Mouse (Mus musculus) brown adipose tissue, adult 24 weeks (tissue): ENCODE measurements around the gene Tarsl2. TPM values are rescaled to one million over a fixed set of nuclear protein-coding genes. Genes with fewer than 3 reads are reported as not detected.
A peak's percentile ranks its signal among the peaks of the same experiment; 100 is the strongest.

Experiments used
- H3K27ac ChIP-seq: fragments of 200-500 bp; replicated peaks from 2 replicates; pipeline ENCODE4 v1.5.1; 2012; ENCODE audit warnings: low read depth, mild to moderate bottlenecking, low read length
- H3K4me1 ChIP-seq: fragments of 200-500 bp; 2 replicates; pipeline ENCODE4 v1.6.1; 2012; ENCODE audit warnings: low read length, mixed read lengths; ENCODE audit not compliant: control insufficient read depth, insufficient read depth, insufficient read length
- H3K4me3 ChIP-seq: fragments of 200-500 bp; 2 replicates; pipeline ENCODE4 v1.5.1; 2012; ENCODE audit warnings: low read depth, mild to moderate bottlenecking, low read length, moderate library complexity; ENCODE audit not compliant: insufficient read depth
- polyA plus RNA-seq: library from polyadenylated mRNA; stranded (reverse); fragments of >200 nt; gene quantifications from 2 replicates; pipeline ENCODE4 v1.2.4, GENCODE M21; 2012; ENCODE audit not compliant: missing spikeins, insufficient read depth, insufficient read length

The Tarsl2 gene
- polyA plus RNA-seq, 1 experiment: 20.7 TPM

DNA sequence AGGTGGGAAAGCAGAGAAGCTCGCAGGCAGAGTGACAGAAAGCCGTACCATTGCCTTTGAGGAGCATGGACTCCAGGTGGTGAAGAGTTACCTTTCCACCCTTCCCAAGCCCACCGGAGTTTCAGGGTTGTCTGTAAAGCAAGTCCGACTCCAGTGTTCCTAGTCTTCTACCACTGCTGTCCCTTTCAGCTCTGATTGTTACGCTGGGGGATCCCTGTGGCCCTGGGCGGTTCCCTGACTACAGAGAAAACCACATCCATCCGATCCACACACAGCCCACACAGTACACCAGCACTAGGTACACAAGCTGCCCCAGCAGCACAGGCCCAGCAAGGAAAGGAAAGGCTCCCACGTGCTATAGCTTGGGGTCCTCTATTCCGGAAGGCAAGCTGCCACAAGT lies 42.0 kb downstream of the Tarsl2 start:
- H3K4me1 ChIP-seq: no peaks in the 10 kb centered on the region
- no peak overlapping the region for H3K27ac ChIP-seq

DNA sequence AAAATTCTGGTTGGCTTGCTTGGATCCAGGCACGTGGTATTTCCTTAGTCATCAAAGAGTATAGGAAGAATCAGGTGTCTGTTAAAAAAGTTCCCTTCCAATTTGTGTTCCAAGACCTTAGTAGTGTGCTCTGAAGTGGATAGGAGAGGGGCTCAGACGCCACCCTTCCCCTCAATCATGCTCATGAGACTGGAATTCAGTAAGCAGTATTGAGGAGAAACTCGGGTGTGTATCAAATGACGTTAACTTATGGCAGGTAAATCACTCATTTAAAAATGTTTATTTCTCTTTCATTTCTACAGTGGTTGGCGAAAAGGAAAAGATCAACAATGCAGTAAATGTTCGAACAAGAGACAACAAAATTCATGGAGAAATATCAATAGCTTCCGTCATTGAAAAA lies 46.2 kb downstream of the Tarsl2 start, which contains the start of gene Tm2d3:
Gene Tm2d3, plus strand, starts transcription at position 301 of the 400 bp plus-strand sequence.
- Histone ChIP-seq H3K27ac (no peak within 1 kb of the TSS), H3K4me3 (no peak within 1 kb of the TSS), H3K4me1 (peaks cover 4% of the 10 kb centered on the region)

More for the DNA sequence above, 42.0 kb downstream of the Tarsl2 start:
- no peak overlapping the region for H3K4me3 ChIP-seq

DNA sequence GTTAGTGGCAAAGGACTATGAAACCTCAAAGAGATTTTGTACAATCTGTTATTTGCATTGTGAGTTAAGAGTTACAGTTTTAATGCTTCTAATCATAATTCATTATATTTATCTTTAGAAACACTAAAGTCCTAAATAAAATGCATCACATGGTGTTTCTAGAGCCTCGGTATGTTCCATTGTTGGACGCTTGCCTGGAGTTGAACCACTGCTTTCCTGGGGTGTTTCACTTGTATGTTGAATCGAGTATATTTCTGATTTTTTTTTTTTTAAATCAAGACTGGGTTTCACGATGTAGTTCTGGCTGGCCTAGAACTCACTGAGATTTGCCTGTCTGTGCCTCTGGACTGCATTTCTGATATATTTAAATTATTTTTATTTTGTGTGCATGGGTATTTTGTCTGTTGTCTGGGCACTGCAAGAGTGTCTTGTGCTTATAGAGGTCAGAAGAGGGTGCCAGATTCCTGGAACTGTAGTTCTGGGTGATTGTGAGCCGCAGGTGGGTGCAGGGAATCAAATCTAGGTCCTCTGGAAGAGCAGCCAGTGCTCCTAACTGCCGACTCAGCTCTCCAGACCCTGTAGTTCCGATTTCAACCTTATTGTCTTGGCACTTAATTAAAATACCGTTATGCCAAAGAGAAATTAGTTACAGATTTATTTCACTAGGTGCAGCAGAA lies 47.4 kb downstream of the Tarsl2 start:
- Histone ChIP-seq H3K4me3 (no peak overlapping the region), H3K4me1 (peaks cover 4% of the 10 kb centered on the region), H3K27ac (no peak overlapping the region)

DNA sequence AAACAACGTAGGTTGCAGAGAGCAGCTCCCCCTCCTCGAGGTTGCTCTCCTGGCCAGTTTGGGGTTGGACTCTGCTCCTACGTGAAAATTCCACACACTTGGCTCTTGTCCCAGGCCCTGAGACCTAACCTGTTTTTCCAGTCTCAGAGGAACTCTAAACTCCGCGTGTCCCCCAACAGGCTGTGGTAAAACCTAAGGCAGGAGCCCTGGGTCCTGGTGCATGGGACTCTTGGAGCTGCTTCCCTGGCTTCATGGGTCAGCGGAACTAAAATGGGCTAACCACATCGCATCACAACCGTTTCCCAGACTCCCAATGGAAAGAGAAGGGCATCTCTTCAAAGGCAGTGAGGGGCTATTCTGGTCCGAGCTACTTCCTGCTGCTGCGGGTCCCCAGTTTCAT lies 48.2 kb downstream of the Tarsl2 start:
- no peak overlapping the region for H3K27ac ChIP-seq
- H3K4me3 ChIP-seq: peak overlapping the region; percentile 99
- H3K4me1 ChIP-seq: peaks cover 4% of the 10 kb centered on the region

DNA sequence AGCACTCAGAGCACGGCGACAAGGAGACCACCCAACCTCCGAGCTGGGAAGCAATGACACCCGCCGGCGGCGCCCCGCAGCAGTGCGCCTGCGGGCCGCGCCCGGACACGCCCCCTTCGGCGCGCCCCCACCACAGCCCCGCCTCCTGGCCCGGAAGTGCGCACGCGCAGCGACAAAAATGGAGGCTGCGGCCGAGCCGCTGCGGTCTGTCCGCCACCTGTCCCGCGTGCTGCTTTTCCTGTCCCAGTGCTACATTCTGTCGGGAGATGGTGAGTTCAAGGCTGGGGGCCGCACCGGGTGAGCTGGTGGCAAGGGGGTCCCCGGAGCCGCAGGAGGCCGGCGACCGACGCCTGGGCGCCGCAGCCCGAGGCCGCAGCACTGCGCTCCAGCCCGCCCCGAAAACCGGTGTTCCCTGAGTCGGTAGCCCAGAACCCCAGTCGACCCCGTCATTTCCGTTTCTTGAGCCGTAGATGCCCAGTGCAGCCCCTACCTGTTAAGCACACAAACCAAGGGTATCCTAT lies 48.7 kb downstream of the Tarsl2 start:
- Histone ChIP-seq H3K4me1 (peaks cover 4% of the 10 kb centered on the region), H3K4me3 (peak overlapping the region; percentile 99), H3K27ac (peak overlapping the region; percentile 55; the same call in 1 of the 2 replicates)

DNA sequence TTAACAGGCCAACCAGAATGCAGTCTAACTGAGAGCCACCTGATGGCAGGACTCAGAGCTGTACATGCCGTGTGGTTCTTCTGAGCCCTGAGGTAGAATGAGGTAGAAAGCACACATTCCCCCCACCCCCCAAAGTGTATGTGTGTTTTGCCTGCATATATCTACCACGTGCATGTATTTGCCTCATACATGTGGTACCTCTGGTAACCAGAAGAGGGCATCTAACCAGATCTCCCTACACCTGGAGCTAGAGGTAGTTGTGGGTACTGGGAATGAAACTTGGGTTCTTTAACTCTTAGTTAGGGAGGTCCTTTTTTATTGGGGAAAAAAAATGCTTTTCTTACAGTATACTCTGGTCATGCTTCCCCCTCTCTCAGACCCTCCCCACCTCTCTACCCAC lies 51.8 kb downstream of the Tarsl2 start:
- Histone ChIP-seq H3K4me1 (peaks cover 4% of the 10 kb centered on the region), H3K27ac (no peak overlapping the region), H3K4me3 (no peak overlapping the region)

DNA sequence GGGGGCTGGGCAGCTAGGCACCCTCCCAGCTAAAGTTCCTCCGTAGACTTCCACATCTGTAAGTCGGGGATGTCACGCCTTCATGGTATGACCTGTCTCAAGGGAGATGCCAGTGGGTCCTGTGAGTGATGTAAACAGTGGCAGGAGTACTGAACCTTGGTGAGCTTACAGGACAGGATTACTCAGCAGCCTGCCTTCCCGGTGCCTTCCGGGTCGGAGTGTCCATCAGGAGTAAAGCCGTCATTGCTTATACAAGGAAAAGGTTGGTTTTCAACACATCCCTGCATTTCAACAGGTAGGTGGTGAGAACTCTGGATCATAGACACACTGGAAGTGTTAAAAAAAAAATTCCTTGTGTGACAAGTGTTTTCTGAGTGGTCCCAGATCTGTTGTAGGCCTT lies 57.4 kb downstream of the Tarsl2 start:
- H3K4me1 ChIP-seq: no peaks in the 10 kb centered on the region
- no peak overlapping the region for H3K4me3 ChIP-seq
- no peak overlapping the region for H3K27ac ChIP-seq

DNA sequence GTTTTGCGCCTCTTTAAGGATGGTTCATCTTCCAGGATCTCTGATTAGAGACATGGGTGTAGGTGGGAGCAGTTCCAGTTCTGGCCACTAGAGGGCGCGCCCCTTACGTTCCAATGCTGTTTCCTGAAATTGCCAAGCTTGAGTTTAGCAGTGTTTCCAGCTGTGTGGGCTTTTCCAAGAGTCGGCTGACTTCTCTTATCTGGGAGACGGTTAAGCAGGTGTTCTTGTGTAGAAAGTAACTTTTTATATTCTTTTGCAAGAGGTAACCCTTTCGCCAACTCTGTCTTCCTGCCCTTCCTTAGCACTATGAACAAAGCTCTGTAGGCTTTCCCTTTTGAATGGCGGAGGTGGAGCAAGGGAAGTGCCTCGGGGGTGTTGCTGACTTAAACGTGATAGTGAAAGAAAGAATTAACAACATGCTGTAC lies 60.1 kb downstream of the Tarsl2 start:
- Histone ChIP-seq H3K4me3 (peak overlapping the region; percentile 51), H3K27ac (no peak overlapping the region), H3K4me1 (no peaks in the 10 kb centered on the region)

DNA sequence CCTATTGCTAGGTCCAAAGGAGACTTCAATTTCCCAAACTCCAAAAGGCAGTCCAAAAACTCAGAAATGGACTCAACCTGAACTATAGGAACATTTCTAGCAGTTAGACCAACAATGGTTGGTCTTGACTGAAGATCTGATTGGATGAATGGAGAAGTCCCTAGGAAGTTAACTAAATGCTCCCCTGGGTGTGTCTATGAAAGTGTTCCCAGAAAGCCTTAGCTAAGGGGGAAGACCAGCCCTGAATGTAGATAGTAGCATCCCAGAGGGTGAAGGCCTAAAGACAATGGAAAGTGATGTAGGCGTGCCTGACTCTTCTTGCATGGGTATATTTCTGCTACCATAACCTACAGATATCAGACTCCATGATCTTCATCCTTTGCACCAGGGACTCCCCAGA lies 63.8 kb downstream of the Tarsl2 start:
- no peak overlapping the region for H3K4me3 ChIP-seq
- no peaks in the 10 kb centered on the region for H3K4me1 ChIP-seq
- no peak overlapping the region for H3K27ac ChIP-seq

DNA sequence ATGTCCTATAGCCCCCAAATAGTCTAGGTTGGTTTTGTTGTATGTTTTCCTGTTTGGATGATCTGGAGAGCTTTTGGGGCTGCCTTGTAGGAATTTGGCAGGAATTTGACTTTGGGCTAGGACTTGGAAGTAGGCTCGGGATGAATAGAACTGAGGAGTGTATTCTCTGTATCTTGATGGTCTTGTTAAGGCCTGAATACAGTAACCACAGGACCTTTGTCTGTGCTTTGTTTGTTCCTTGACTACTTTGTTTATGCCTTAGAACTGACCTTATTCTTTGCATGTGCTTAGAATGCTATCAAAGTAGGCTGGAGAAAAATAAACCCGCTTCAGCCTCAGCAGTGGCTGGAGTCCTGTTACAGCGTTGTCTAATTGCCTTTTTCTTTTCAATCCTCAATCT lies 65.6 kb downstream of the Tarsl2 start:
- Histone ChIP-seq H3K4me1 (no peaks in the 10 kb centered on the region), H3K4me3 (no peak overlapping the region)

DNA sequence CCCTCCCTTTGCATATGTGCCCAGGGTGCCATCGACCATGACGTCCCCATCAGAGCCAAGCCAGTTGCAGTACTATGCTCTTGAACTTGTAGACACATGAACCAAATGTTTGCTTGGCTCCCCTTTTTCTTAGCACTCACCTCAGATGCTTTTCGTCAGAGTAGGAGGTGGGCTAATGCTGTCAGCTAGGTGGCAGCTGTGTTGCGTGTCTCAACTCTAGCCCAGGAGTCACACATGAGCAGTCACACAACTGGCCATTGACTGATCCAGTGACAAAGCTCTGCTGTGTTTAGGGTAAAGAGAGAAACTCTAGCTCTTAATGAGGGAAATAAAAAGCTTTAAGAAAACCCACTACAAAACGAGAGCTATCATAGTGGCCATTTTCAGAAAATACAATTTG lies 69.1 kb downstream of the Tarsl2 start:
- H3K4me3 ChIP-seq: no peak overlapping the region
- H3K4me1 ChIP-seq: no peaks in the 10 kb centered on the region
- H3K27ac ChIP-seq: no peak overlapping the region

More for the DNA sequence above, 65.6 kb downstream of the Tarsl2 start:
- H3K27ac ChIP-seq: no peak overlapping the region

DNA sequence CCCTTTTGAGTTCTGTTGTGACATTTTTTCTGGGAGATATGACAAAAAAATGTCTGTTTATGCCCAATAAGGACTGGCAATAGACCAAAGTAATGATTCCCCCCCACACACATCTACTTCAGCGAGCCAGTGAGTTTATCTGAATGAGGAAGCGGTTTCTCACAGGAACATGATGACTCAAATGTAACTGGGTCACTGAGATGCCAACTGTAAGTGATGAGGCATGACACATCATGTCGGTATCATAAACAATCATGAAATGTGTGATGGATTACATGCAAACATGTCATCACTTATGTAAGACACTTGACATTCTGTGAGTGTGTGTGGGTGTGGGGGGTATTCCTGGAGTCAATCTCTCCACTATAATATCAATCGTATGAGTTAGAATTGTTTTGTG lies 69.6 kb downstream of the Tarsl2 start:
- Histone ChIP-seq H3K27ac (no peak overlapping the region), H3K4me3 (no peak overlapping the region), H3K4me1 (no peaks in the 10 kb centered on the region)

DNA sequence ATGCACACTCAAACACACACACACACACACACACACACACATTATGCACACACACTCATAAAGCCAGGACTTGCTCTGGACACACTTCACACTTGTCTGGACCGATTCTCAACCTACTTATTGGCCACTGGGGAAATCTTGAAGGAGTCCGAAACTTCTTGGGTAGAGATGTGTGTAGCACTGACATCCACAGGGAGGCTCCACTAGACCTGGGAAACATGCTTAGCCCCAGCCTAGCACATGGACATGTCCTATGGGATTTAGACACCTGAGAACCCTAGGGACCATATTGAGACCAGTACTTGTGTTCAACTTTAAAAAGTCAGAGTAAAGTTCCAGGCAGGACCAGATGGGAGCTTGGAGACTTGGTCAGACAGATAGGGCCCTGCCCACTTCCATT lies 89.3 kb downstream of the Tarsl2 start:
- no peak overlapping the region for H3K4me3 ChIP-seq
- H3K27ac ChIP-seq: no peak overlapping the region
- peaks cover 4% of the 10 kb centered on the region; the same call in 1 of the 2 replicates for H3K4me1 ChIP-seq

DNA sequence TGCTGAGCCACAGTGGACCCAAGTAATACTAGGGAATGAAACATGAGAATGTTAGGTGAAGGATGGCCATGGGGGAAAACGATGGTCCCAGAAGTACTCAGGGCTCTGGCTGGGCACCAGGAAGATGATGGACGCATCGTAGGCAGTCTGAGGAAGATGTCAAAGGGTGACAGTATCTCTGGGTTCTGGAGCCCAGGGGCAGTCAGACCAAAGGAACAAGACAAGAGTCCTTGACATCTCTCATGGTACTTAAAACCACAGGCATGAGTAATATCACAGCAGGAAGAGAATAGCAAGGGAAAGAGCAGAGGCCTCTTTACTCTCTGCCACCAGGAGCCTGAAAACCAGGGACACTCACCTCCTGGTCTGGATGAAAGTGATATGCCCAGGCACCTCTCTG lies 90.6 kb downstream of the Tarsl2 start:
- no peak overlapping the region for H3K27ac ChIP-seq
- H3K4me1 ChIP-seq: peaks cover 4% of the 10 kb centered on the region; the same call in 1 of the 2 replicates
- H3K4me3 ChIP-seq: no peak overlapping the region

DNA sequence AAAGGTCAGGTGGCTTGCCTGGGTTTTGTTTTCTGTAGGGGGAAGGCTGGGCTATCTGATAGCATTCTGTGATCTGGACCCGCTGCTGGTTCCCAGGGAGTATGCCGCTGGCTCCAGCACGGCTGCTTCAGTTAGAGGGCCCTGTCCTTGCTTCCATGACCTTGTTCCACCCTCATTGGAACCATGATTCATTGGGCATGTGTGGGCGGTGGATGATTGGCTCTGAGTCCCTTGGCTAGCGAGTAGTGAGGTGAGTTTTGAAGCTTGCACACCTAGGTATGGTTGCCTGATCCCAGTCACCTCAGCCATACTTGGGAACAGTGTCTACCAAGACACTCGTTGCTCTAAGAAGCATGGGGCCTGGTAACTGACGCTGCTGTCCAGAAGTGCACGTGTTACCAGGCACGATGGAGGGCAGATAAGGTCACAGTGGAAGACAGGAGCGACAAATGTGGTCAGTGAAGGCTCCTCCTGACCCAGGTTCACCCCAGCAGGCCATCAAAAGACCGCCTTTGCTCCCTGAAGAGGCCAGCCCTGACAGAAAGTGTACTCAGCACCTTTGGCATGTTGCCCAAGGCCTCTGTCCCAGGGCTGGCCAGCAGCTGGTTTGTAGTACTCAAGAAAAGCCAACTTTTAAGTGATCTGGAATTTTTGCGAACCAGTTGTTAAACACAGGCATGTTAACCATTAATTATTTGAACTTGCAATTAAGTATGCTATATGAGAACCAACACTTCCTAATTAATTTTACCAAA lies 92.8 kb downstream of the Tarsl2 start:
- no peak overlapping the region for H3K4me3 ChIP-seq
- no peak overlapping the region for H3K27ac ChIP-seq
- H3K4me1 ChIP-seq: peaks cover 4% of the 10 kb centered on the region
